Mouse (Mus musculus): ENCODE data around the gene Lipe.
"Not testable (repeated sequence)": the region's sequence is repeated elsewhere in the genome, so short reads cannot be mapped to it uniquely, and the experiment has no call there.

The Lipe gene

GRCm38 (mm10) chr7:25417597-25417996 is 19.1 kb upstream of the Lipe start:
- in situ Hi-C loops (cut with MboI; ENCODE audit: low sequenced_read_pairs), result no loop called here

- in situ Hi-C loops (cut with MboI; ENCODE audit: low sequenced_read_pairs), result no loop called here
Measured at GRCm38 (mm10) chr7:25412833-25413441, 14.4 kb upstream of the Lipe start, which contains the start of gene Cxcl17. TSS of gene Cxcl17 (minus strand) at chr7:25412886.

GRCm38 (mm10) chr7:25411861-25412260 is 13.4 kb upstream of the Lipe start:
- in situ Hi-C loops (cut with MboI; ENCODE audit: low sequenced_read_pairs), result no loop called here

DNA sequence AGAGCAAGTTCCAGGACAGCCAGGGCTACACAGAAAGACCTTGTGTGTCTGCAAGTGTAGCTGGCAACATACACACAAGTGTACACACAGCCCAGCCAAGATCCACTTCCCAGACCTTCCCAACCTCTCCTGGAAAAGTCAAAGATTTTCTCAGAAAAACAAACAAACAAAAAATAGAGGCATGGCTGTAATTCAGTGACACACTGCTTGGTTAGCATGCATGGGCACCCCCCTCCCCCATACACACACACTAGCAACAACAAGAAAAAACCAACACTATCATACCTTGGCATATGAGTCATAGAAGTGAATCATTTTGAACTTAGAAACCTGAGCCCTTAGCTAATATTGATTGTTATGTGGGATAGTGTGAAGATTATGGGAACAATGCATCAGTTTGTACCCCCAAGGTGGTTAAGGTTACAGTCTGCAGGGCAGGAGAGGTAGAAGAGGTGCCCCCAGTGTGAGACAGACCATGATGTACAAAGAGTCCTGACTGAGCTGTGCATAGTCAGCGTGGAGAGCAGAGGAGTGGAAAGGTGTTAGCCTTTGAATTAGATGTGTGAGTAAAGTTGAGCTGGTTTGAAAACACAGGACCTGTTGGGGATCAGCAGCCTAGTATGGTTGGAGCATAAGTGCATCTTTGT is 12.6 kb upstream of the Lipe start:
- in situ Hi-C loops (cut with MboI; ENCODE audit: low sequenced_read_pairs), result no loop called here

GRCm38 (mm10) chr7:25409114-25409760 is 10.7 kb upstream of the Lipe start:
- in situ Hi-C loops (cut with MboI; ENCODE audit: low sequenced_read_pairs), result no loop called here

DNA sequence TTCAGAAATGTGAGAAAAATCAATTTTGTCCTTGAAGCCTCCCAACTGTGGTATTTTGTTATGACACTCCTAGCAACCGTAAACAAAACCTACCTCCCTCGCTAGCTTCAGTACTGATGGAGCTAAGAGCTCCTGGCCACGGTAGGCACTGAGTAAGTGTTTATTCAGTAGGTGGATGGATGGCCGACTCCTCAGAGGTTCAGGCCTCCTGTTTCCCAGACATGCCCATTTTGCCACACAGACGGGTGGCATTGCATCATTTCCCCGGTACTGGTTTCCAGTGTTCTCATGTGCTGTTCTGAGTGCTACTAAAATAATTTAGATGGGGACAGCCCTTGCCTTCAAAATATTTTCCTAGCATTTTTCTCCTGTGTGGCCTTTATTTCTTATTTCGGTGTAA is 8.0 kb upstream of the Lipe start:
- in situ Hi-C loops (cut with MboI; ENCODE audit: low sequenced_read_pairs), result no loop called here

- in situ Hi-C loops (cut with MboI; ENCODE audit: low sequenced_read_pairs), result no loop called here
Measured at GRCm38 (mm10) chr7:25402671-25403101, 4.2 kb upstream of the Lipe start.

- in situ Hi-C loops (cut with MboI; ENCODE audit: low sequenced_read_pairs), result no loop called here
Measured at GRCm38 (mm10) chr7:25401986-25402385, 3.5 kb upstream of the Lipe start.

DNA sequence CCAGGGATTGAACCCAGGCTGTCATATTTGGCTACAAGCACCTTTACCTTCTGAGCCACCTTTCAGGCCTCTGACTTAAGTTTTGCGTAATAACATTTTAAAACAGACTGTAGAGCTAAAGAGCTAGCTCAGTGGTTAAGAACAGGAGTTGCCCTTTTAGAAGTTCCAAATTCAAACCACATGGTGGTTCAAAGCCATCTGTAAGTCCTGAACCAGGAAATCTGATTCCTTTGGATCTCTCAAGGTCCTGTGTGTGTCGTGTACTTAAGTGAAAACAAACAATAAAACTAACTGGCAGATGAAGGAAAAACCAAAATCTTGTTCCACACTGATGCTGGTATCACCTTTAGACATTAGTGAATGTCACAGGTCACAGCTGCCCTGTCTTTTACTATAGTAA is 3.0 kb upstream of the Lipe start:
- in situ Hi-C loops (cut with MboI; ENCODE audit: low sequenced_read_pairs), result no loop called here

DNA sequence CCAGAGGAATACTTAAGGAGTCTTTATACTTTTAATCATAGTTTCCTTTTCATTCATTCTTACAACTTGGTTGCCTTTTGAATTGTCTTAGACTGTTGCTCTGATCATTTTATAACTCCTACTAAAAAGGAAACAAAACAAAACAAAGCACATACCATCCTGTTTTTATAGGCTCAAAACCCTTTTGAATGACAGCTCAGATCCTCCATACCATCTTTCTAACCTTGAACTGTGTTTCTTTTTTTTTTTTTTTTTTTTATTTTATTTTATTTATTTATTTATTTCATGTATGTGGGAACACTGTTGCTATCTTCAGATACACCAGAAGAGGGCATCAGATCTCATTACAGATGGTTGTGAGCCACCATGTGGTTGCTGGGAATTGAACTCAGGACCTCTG is 518 bp upstream of the Lipe start:
- in situ Hi-C loops (cut with MboI; ENCODE audit: low sequenced_read_pairs), result not testable (repeated sequence)

DNA sequence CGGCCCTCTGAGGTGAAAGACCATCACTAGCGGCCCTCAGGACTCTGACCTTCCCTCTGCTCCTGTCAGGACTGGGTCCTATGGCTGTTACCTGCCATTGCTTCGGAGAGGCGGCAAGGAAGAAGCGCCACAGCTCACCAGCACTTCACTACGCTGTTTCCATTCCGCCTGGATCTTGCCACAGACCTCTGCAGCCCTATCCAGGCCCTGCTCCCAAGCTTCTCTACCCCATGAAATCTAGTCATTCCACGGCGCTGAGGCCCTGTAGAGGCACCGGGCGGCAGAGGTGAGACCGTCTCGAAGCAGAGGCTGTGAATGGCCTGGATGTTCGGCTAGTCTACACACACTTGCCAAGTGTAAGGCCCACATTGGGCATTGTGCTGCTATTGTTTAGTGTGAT is 1.9 kb downstream of the Lipe start:
- in situ Hi-C loops (cut with MboI; ENCODE audit: low sequenced_read_pairs), result no loop called here

- in situ Hi-C loops (cut with MboI; ENCODE audit: low sequenced_read_pairs), result no loop called here
Measured at GRCm38 (mm10) chr7:25395558-25396521, 2.7 kb downstream of the Lipe start.

- in situ Hi-C loops (cut with MboI; ENCODE audit: low sequenced_read_pairs), result no loop called here
Measured at GRCm38 (mm10) chr7:25395186-25395557, 3.3 kb downstream of the Lipe start.

DNA sequence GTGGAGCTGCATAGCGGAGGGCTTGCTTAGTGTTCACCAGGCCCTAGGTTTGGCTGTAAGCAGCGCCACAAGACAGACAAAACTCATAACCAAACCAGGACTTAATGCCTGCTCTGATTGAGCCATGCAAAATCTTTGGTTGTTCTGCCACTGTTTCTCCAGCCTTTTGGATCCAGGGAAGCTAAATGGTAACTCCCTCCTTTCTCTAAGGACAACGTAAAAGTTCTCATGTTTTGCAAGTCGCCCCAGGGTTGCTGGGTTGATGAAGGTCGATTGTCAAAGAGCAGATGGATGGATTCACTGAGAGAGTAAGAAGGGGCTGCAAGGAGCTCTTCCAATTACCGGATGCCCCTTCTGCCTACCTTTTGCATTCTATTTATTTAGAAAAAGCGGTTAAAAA is 3.8 kb downstream of the Lipe start:
- in situ Hi-C loops (cut with MboI; ENCODE audit: low sequenced_read_pairs), result no loop called here

DNA sequence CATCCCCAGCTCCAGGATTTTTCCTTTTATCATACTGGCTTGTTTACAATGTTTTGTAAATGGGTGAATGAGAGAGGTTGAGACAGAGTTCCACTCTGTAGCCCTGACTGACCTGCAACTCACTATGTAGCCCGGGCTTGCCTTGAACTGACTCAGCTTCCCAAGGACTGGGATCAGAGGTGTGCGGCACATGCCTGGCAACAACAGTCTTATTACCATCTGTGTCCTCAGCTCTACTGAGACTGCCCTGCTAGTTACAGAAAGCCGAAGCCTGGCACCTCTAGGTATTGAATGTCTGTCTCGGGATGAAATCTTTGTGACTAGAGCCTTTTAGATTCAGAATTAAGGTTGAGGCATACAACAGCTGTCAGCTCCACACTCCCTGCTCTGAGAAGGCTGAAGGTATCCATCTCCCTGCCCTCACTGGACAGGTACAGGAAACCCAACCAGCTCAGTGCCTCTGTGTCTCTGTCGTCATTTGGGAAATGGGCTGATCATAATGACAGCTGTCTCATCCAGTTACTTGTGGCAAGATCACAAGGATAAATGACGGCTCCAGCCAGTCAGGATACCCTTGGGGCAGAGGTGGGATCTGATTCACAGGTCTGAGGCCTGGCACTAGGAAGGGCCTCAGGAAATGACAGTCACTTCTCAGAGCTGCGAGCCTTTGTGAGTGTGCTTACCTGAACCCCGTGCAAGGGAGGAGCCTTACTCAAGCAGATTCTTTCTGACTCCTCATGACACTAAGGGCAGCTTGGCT is 4.9 kb downstream of the Lipe start:
- in situ Hi-C loops (cut with MboI; ENCODE audit: low sequenced_read_pairs), result no loop called here

- in situ Hi-C loops (cut with MboI; ENCODE audit: low sequenced_read_pairs), result no loop called here
Measured at GRCm38 (mm10) chr7:25392851-25393250, 5.7 kb downstream of the Lipe start.

DNA sequence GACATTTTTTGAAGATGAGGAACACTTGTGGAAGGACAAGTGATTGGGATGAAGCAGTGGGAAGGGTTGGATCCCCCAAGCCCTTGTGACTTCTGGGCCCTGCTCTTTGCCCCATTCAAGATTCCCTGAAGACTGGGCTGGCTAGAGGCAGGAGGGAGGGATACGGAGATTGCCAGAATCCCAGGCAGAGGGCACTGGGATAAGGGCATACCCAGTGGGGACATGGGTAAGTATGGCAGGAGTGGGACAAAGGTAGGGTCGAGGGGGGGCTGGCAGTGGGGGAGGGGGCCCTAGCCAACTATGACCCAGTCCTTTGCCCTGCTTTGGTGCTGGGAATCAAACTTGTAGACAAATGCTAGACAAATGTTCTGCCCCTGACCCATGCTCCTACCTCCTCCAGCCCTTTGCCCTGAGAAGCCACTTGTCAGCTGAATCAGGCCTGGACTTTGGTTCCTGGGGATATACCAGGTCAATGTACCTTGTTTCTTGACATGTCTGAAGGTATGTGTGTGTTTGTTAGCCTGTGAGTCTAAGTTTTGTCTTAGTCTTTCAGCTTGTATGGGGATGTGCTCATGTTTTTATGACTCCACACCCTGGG is 6.6 kb downstream of the Lipe start:
- in situ Hi-C loops (cut with MboI; ENCODE audit: low sequenced_read_pairs), result no loop called here

- in situ Hi-C loops (cut with MboI; ENCODE audit: low sequenced_read_pairs), result no loop called here
Measured at GRCm38 (mm10) chr7:25390986-25391385, 7.5 kb downstream of the Lipe start.

- in situ Hi-C loops (cut with MboI; ENCODE audit: low sequenced_read_pairs), result no loop called here
Measured at GRCm38 (mm10) chr7:25390054-25390770, 8.3 kb downstream of the Lipe start.

Measured in CH12F3 (cell line).